Mouse (Mus musculus): ENCODE data around the gene Gm10320.

The Gm10320 gene

DNA sequence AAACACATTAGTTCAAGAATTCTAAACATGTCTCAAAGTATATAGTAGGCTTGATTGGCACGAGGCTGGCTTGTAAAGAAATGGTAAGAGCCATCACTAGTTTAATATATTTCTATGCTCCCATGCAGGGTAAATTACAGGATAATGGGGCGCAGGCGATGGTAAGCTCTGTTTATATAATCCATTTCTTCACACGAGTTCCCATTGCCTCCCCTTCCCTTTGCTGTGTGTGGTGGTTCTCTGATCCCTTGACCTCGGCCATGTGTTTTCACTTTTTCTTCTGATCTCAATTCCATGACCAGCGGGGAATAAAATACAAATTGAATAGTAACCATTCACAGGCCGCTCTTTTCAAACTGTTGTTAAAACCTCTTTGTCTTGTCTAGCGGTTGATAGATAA, 11.8 kb upstream of the Gm10320 start:
- DNase-seq (ENCODE audit: low read depth, low spot score): no peak

GRCm38 (mm10) chr13:98502813-98503341, 11.1 kb upstream of the Gm10320 start:
- peak; percentile 64 for DNase-seq (ENCODE audit: low read depth, low spot score)

DNA sequence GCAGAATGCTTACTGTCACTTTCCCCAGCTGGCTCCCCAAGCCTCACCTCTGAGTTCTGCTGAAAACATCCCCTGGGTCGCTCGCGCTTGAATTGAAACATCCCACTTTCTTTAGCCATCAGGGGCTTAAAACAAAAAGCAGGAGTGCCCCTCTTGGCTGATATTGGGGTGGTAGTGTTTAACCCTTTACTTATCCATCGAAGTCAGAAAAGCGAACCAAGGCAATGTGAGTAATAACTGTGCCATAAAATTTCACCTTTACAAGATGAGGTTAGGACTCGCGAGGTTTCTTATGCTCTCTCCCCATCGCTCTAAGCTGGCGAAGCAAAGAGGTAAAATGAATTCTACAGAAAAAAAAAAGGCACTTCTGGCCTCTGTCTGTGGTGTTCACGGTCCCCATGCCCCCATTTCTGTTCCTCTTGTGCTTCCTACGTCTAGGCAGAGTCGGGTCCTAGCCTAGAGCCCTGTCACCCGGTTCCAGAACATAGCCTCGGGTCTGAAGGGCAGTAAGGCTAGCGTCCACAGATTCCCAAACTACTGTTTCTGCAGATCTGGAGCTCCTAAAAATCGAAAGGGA, 10.5 kb upstream of the Gm10320 start:
- DNase-seq (ENCODE audit: low read depth, low spot score): no peak

DNA sequence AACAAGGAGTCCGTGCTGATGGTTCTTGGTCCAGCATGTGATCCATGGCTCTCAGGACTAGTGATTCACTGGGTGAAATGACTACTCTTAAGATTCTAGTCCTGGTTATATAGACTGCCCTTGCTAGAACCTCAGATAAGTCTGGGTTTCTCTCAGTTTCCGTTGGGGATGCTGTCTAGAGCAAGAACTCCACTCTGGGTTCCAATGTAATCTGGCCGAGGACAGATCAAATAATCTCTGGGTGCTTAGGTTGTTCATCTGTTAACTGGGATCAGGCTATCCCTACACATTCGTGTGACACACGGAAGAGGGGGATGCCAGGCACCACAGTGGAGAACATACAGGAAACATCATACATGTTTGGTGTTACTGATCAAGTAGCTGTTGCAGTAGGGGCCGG, 9.5 kb upstream of the Gm10320 start:
- DNase-seq (ENCODE audit: low read depth, low spot score): no peak

DNA sequence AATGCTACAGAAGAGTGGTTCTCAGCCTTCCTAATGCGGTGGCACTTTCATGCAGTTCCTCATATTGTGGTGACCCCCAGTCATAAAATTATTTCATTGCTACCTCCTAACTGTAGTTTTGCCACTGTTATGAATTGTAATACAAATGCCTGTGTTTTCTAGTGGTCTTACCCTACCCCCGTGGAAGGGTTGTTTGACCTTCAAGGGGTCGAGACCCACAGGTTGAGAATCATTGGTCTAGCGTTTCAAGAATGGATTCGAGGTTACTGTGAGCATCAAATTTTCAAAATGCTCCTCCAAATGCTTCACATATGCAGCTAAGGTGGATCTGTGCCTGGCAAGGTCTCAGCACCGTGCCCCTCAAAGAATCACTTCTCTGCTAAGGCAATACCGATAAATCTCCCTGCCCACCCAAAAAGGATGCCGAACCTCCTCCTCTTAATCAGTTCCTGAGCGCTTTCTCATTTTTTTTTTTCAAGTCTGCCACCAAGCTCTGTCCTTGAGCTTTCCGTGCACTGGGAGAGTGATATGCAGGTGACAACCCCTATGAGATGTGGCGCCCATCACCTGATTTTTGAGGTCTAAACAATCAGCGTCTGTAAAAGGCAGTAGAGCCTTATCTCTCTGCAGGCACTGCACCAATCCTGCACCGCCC, 8.8 kb upstream of the Gm10320 start:
- DNase-seq (ENCODE audit: low read depth, low spot score): no peak

DNA sequence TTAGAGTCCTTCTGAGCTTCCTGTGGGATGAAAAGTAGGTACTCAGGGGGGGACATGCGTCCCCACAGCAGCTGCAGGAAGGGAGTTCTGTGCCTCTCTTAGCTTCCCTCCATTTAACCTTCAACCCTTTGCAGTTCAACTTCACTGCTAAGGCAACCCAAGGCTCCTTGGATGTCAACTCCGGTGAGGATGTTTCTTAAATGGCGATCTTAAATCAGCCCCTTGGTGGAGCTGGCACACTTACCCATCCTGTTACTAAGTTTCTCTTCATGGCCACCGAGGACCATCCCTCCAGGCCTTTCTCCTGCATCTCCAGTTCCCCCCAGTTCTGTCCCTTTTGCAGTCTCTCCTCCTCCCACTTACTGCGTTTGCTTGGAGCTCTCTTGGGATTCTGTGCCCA, 6.8 kb upstream of the Gm10320 start:
- DNase-seq (ENCODE audit: low read depth, low spot score): no peak

GRCm38 (mm10) chr13:98498080-98498479, 6.3 kb upstream of the Gm10320 start:
- no peak for DNase-seq (ENCODE audit: low read depth, low spot score)

GRCm38 (mm10) chr13:98496917-98497870, 5.4 kb upstream of the Gm10320 start:
- peak; percentile 76 for DNase-seq (ENCODE audit: low read depth, low spot score)

GRCm38 (mm10) chr13:98494492-98495064, 2.8 kb upstream of the Gm10320 start:
- DNase-seq (ENCODE audit: low read depth, low spot score): peak; percentile 62

GRCm38 (mm10) chr13:98492569-98493255, 911 bp upstream of the Gm10320 start:
- DNase-seq (ENCODE audit: low read depth, low spot score): no peak

DNA sequence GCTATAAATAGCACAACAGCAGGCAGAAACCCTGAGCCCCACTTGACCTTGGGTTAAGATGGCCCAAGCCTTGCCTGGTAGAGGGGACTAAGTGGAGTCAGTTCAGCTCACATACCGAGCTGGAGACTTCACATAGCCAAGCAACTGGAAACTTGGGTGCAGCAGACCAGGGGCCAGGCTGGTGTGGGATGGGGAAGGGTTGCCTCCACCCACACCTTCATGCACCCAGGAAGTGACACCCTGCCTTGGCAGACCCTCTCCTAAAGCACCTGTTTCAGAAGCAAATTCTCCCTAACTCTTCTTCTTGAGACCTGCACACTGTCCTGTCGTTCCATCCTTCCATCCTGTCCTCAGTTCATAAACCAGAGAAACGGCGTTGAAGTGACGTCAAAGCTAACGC, 5.1 kb downstream of the Gm10320 start:
- no peak for DNase-seq (ENCODE audit: low read depth, low spot score)

DNA sequence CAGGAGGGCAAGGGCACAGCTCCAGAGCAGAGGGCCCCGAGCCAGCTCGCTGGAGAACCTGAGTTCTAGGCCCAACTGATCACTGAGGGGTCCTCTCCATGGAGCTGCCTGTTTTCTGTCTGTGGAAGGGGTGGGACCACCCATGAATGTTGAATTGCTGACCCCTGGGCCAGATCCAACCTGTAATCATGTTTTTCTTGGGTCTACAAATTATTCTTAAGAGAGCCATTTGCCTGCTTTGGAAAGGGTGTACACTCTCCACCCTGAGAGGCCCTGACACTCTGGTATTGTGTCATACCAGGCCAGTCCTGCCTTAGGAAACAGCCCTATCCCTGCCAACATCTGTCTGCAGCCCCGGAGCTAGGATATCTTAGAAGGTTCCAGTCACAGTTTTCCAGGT, 5.6 kb downstream of the Gm10320 start:
- DNase-seq (ENCODE audit: low read depth, low spot score): no peak

DNA sequence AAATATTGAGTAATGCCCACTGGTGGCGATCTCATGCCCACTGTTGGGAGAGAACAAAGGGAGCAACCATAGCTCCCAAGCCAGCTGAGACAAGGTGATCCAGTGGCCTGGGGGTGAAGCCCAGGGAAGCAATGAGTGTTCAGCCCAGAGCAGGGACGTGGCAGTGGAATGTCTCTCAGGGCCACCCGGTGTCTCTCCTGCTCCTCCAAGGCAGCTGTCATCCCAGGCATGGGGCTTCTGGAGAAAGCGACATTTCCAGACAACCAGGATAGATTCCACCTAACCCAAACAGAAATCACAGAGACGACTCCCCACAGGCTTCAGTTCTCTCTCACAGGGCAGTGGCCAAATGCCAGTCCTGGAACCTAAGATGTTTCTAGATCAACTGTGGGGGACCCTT, 6.4 kb downstream of the Gm10320 start:
- no peak for DNase-seq (ENCODE audit: low read depth, low spot score)

DNA sequence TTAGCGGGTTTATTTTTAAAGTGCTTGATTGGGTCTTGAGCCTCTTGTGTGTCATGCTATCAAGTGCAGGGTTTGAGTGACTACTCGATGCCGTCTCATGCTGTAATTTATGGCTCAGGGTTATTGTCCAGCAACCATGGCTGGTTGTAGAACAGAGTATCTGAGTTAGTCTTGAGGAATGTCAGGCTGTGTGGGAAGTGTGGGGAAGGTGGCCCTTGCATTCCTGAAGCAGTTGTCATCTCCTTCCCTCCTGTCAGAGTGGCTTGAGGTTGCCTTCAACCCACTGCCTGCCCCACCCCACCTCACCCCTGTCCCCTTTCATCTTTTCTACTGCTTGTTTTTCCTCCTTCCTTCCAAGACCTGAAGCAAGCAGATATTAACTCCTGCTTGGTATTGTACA, 13.8 kb downstream of the Gm10320 start:
- no peak for DNase-seq (ENCODE audit: low read depth, low spot score)

GRCm38 (mm10) chr13:98476839-98477495, 14.8 kb downstream of the Gm10320 start:
- no peak for DNase-seq (ENCODE audit: low read depth, low spot score)

DNA sequence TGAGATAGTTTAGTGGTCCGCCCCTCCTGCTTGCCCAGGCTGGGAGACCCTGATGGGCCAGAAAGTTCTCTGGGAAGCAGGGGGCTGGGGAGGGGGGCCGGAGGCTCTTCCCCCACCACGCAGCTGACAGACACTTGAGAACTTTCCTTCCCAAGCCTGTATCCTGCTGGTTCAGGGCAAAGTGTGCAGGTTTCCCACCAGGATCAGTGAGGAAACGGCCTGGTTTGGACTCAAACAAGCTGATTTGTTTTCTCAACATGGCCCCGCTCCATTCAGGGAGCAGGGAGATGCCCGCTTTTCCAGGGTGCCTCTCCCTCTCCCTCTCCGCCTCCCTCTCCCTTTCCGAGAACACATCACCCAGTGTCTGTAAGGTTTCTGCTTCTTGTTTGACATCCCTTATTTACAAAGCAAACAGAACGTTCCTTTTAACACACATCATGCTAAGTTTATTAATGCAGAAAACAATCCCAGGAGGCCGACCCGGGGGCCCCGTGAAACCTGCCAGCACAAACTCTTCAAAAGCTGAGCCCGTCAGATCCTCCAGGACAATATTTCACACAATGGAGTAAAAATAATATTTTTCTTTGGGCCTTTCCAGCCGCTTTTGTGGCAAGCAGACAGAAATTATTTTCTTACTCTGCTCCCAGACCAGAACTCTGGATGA, 15.5 kb downstream of the Gm10320 start:
- no peak for DNase-seq (ENCODE audit: low read depth, low spot score)

DNA sequence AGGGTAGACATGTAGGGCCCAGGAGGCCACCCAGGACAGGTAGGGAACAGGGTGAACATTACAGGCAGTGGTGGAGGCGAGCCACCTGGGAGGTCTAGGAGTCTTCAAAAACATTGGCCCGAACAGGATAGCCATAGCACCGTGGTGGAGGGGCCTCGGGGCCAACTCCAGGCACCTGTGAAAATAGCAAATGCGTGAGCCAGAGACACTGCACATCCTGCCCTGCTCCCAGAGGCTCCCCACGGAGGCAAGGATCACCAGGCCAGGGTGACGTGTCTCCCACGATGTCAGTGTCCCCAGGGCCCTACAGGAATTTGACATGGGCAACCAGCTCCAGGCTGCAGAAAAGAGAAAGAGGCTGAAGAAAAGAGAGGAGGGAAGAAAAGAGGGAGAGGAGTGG, 16.1 kb downstream of the Gm10320 start:
- no peak for DNase-seq (ENCODE audit: low read depth, low spot score)

DNA sequence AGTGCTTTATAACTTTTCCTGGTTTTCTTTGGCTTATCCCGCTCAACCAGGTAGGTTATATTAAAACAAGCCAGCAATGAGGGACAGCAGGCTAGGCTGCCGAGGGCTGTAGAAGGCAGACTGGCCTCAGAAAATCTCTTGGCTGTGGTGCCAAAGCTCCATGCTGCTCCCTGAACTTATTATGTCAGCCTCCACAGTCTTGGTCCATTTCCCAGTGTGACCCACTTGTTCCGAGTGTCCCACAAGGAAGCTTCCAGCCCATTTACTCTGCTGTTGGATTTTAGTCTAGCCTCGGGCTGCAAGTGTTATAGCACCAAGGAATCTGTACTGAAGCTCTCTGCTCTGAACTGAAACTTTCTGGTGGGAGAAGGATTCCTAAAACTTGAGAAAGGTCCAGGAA, 18.8 kb downstream of the Gm10320 start:
- no peak for DNase-seq (ENCODE audit: low read depth, low spot score)

DNA sequence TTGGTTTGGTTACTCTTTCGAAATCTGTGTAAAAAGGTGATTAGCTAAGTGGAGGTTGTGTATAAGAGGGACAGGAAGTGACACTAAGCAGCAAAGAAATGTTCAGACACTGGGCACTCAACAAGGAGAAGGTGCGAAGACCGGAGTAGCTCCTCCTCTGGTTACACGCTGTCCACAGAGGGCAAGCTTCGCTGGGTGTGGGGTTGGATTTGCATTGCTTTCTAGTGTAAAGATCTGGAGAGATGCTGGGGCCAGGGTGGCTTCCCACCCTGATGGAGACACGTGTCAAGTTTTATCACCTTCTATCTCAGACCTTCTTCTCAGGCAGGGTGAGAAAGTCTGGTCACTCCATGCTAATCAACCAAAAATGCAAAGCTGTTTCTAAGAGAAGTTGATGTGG, 20.0 kb downstream of the Gm10320 start:
- DNase-seq (ENCODE audit: low read depth, low spot score): no peak

DNA sequence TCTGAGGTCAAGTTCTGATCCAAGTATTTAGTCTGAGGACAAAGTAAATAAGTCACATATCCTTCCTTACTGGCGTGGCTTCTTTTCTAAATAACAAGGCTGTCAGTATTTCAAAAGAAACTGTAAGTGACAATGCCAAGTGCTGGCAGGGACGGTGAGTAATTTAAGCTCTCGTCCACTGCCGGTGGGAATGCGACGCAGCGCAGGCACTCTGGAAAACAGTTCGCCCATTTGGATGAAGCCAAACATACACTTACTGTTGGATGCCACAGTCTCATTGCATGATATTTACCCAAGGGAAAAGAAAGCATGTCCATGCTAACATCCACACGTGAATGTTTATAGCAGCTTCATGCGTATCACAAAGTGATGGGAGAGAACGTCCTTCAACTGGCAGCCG, 21.5 kb downstream of the Gm10320 start:
- DNase-seq (ENCODE audit: low read depth, low spot score): no peak

Data from ZHBTc4 (cell line).